In genomic region chr19:58866651-58867050, GRCm38 (mm10) we compare ENCODE assay signal across 26 mouse cellular contexts.
DNase-seq lines count a peak whose midpoint lies in the region; ATAC-seq and TF ChIP-seq lines count a peak whose summit lies in the region.
"Had no signal": no experiment of that assay in that cellular context is flagged by ENCODE, and none has a peak within 500 bp of the region (broad histone marks: within the 10 kb centered on the region; RNA-seq: fewer than 3 reads in every experiment).

No protein-coding gene starts in this region.

- H3K9ac ChIP-seq in kidney, embryonic 14.5 days (ENCODE audit: low read depth, low read length), result no peak overlapping the region
- no peak overlapping the region for H3K9ac ChIP-seq in midbrain, embryonic 11.5 days (ENCODE audit: low read length)
- H3K9ac ChIP-seq in midbrain, postnatal 0 days (replicated peaks; ENCODE audit: low read length, poor library complexity, severe bottlenecking), result no peak overlapping the region
- H3K9ac ChIP-seq: forebrain, embryonic 12.5 days; heart, embryonic 12.5 days; hindbrain, embryonic 13.5 days; limb, embryonic 12.5 days; liver, embryonic 15.5 days; midbrain, embryonic 15.5 days; neural tube, embryonic 12.5 days had no signal

- no peak for DNase-seq in kidney, adult 11 months
- DNase-seq in midbrain, embryonic 11.5 days (ENCODE audit: low spot score, missing footprints), result peak; percentile 75
- no peak for DNase-seq in midbrain, postnatal 0 days (ENCODE audit: low spot score)
- peak; percentile 19 for DNase-seq in embryonic facial prominence, embryonic 10.5 days (ENCODE audit: low spot score)
- peak; percentile 29 for DNase-seq in yolk sac, embryonic 10.5 days (ENCODE audit: low spot score)
- DNase-seq in cerebellum, postnatal 36 days, result no peak
- no peak for DNase-seq in retina, embryonic 14.5 days (ENCODE audit: low spot score)
- DNase-seq: adrenal gland, postnatal 10 days; cerebellum, adult 8-10 months; heart, adult 2 months; heart, postnatal 4 days; kidney, adult 2 months; kidney, postnatal 25 days; thymus, postnatal 14 days had no signal

- no peak for TF ChIP-seq CTCF in midbrain, postnatal 0 days (IDR thresholded peaks at IDR 0.05)

- no peaks in the 10 kb centered on the region for H3K36me3 ChIP-seq in kidney, embryonic 14.5 days (ENCODE audit: control insufficient read depth, insufficient read depth, low read length)
- no peaks in the 10 kb centered on the region for H3K36me3 ChIP-seq in midbrain, embryonic 11.5 days (ENCODE audit: control insufficient read depth, insufficient read depth, low read length)
- H3K36me3 ChIP-seq in midbrain, postnatal 0 days (ENCODE audit: insufficient read depth, low read length), result no peaks in the 10 kb centered on the region
- H3K36me3 ChIP-seq in embryonic facial prominence, embryonic 10.5 days (replicated peaks), result no peaks in the 10 kb centered on the region
- H3K36me3 ChIP-seq: forebrain, embryonic 12.5 days; heart, embryonic 12.5 days; limb, embryonic 12.5 days; liver, embryonic 15.5 days; midbrain, embryonic 15.5 days; neural tube, embryonic 12.5 days had no signal

- no peak overlapping the region for H3K27ac ChIP-seq in kidney, embryonic 14.5 days (ENCODE audit: low read depth, low read length)
- no peak overlapping the region for H3K27ac ChIP-seq in midbrain, embryonic 11.5 days (ENCODE audit: low read depth, low read length)
- H3K27ac ChIP-seq in midbrain, postnatal 0 days (ENCODE audit: low read depth, low read length), result no peak overlapping the region
- H3K27ac ChIP-seq in embryonic facial prominence, embryonic 10.5 days (replicated peaks), result no peak overlapping the region
- H3K27ac ChIP-seq: forebrain, embryonic 12.5 days; heart, adult 2 months; hindbrain, embryonic 13.5 days; left cerebral cortex, adult 2 months; limb, embryonic 12.5 days; liver, embryonic 15.5 days; macrophage; midbrain, embryonic 15.5 days; neural tube, embryonic 12.5 days had no signal

- no peaks in the 10 kb centered on the region for H3K4me1 ChIP-seq in kidney, embryonic 14.5 days (ENCODE audit: control insufficient read depth, insufficient read depth, low read length)
- no peaks in the 10 kb centered on the region for H3K4me1 ChIP-seq in midbrain, embryonic 11.5 days (ENCODE audit: control insufficient read depth, insufficient read depth, low read length)
- no peaks in the 10 kb centered on the region for H3K4me1 ChIP-seq in midbrain, postnatal 0 days (ENCODE audit: insufficient read depth, low read length)
- H3K4me1 ChIP-seq in embryonic facial prominence, embryonic 10.5 days, result peaks cover 20% of the 10 kb centered on the region
- H3K4me1 ChIP-seq: forebrain, embryonic 12.5 days; hindbrain, embryonic 13.5 days; liver, embryonic 15.5 days; midbrain, embryonic 15.5 days had no signal

- ATAC-seq in kidney, embryonic 14.5 days (ENCODE audit: low FRiP score, low TSS enrichment), result 0 out of 2 replicates have a peak, but pooled peaks have one; percentile 33
- ATAC-seq in midbrain, embryonic 11.5 days (ENCODE audit: low FRiP score), result no peak
- no peak for ATAC-seq in midbrain, postnatal 0 days (ENCODE audit: low FRiP score)
- ATAC-seq: midbrain, embryonic 15.5 days; Patski had no signal

- no peaks in the 10 kb centered on the region for H3K9me3 ChIP-seq in kidney, embryonic 14.5 days (ENCODE audit: control insufficient read depth, low read length)
- no peaks in the 10 kb centered on the region for H3K9me3 ChIP-seq in midbrain, embryonic 11.5 days (ENCODE audit: control insufficient read depth, low read length)
- H3K9me3 ChIP-seq in midbrain, postnatal 0 days (ENCODE audit: low read length), result no peaks in the 10 kb centered on the region
- H3K9me3 ChIP-seq in embryonic facial prominence, embryonic 10.5 days, result no peaks in the 10 kb centered on the region
- H3K9me3 ChIP-seq: hindbrain, embryonic 13.5 days; liver, embryonic 15.5 days; midbrain, embryonic 15.5 days; neural tube, embryonic 12.5 days had no signal

- no peaks in the 10 kb centered on the region for H3K27me3 ChIP-seq in kidney, embryonic 14.5 days (ENCODE audit: control insufficient read depth, insufficient read depth, low read length)
- H3K27me3 ChIP-seq in midbrain, embryonic 11.5 days (ENCODE audit: control insufficient read depth, insufficient read depth, low read length), result no peaks in the 10 kb centered on the region
- H3K27me3 ChIP-seq in midbrain, postnatal 0 days (ENCODE audit: insufficient read depth, low read length), result no peaks in the 10 kb centered on the region
- H3K27me3 ChIP-seq in embryonic facial prominence, embryonic 10.5 days (replicated peaks; ENCODE audit: low read depth, poor library complexity, severe bottlenecking), result peaks cover 17% of the 10 kb centered on the region
- H3K27me3 ChIP-seq: heart, embryonic 12.5 days; midbrain, embryonic 15.5 days; neural tube, embryonic 12.5 days had no signal

- no peak overlapping the region for H3K4me3 ChIP-seq in kidney, embryonic 14.5 days (ENCODE audit: low read length)
- no peak overlapping the region for H3K4me3 ChIP-seq in midbrain, embryonic 11.5 days (ENCODE audit: low read depth, low read length)
- H3K4me3 ChIP-seq in midbrain, postnatal 0 days (ENCODE audit: low read depth, low read length), result no peak overlapping the region
- H3K4me3 ChIP-seq in embryonic facial prominence, embryonic 10.5 days, result no peak overlapping the region
- H3K4me3 ChIP-seq: erythroblast, embryonic 14.5 days; forebrain, embryonic 12.5 days; heart, adult 2 months; heart, embryonic 12.5 days; hindbrain, embryonic 13.5 days; left cerebral cortex, adult 2 months; limb, embryonic 12.5 days; liver, embryonic 15.5 days; midbrain, embryonic 15.5 days; neural tube, embryonic 12.5 days had no signal

- H3K4me2 ChIP-seq in kidney, embryonic 14.5 days (replicated peaks; ENCODE audit: low read depth, low read length), result no peak overlapping the region
- no peak overlapping the region for H3K4me2 ChIP-seq in midbrain, embryonic 11.5 days
- H3K4me2 ChIP-seq in midbrain, postnatal 0 days (ENCODE audit: low read depth, low read length, poor library complexity, severe bottlenecking), result no peak overlapping the region
- H3K4me2 ChIP-seq: forebrain, embryonic 12.5 days; heart, embryonic 12.5 days; hindbrain, embryonic 13.5 days; limb, embryonic 12.5 days; liver, embryonic 15.5 days; midbrain, embryonic 15.5 days; neural tube, embryonic 12.5 days had no signal

- 23% methylated on average over 4 of the region's 4 CpGs for WGBS in kidney, embryonic 14.5 days
- 82% methylated on average over 4 of the region's 4 CpGs for WGBS in midbrain, embryonic 11.5 days
- WGBS in midbrain, postnatal 0 days, result 85% methylated on average over 4 of the region's 4 CpGs
- WGBS in embryonic facial prominence, embryonic 10.5 days, result 43% methylated on average over 4 of the region's 4 CpGs

Comparison
In these comparisons a context has a peak if more than half of its experiments do, and no peak if none do; other contexts are left out.
1. DNase-seq: peak in midbrain, embryonic 11.5 days (single experiment), embryonic facial prominence, embryonic 10.5 days (single experiment) and yolk sac, embryonic 10.5 days (single experiment); none in kidney, adult 11 months (single experiment), midbrain, postnatal 0 days (single experiment), cerebellum, postnatal 36 days (0 of 2) and retina, embryonic 14.5 days (single experiment).